ENCODE assay signal across 13 mouse cellular contexts in genomic region chr6:145471638-145472247, GRCm38 (mm10).
DNase-seq lines count a peak whose midpoint lies in the region; ATAC-seq and TF ChIP-seq lines count a peak whose summit lies in the region.
"Had no signal": no experiment of that assay in that cellular context is flagged by ENCODE, and none has a peak within 500 bp of the region (broad histone marks: within the 10 kb centered on the region; RNA-seq: fewer than 3 reads in every experiment).

No protein-coding gene starts in this region.

- WGBS in heart, embryonic 10.5 days = 88% methylated on average over 11 of the region's 11 CpGs
- 50% methylated on average over 11 of the region's 11 CpGs for WGBS in lung, postnatal 0 days
- WGBS in lung, adult 2 months = 59% methylated on average over 11 of the region's 11 CpGs
- WGBS in heart, embryonic 12.5 days = 80% methylated on average over 11 of the region's 11 CpGs

- DNase-seq in heart, embryonic 10.5 days (ENCODE audit: low spot score) = no peak
- DNase-seq in heart, postnatal 14 days = no peak
- DNase-seq in lung, postnatal 0 days (ENCODE audit: low spot score) = peak; percentile 61
- DNase-seq in lung, adult 2 months = no peak
- no peak for DNase-seq in kidney, postnatal 14 days
- DNase-seq: adrenal gland, adult 2 months; B cell, adult 2 months; cerebellum, adult 8-10 months; kidney, postnatal 25 days had no signal

- H3K9ac ChIP-seq in lung, postnatal 0 days (replicated peaks; ENCODE audit: low read depth) = no peak overlapping the region
- H3K9ac ChIP-seq in heart, embryonic 12.5 days = no peak overlapping the region

- peaks cover 29% of the 10 kb centered on the region for H3K4me1 ChIP-seq in heart, embryonic 10.5 days
- peaks cover 7% of the 10 kb centered on the region; the same call in 1 of the 2 replicates for H3K4me1 ChIP-seq in lung, postnatal 0 days (ENCODE audit: insufficient read depth, low read depth, low read length)
- H3K4me1 ChIP-seq in lung, adult 2 months (ENCODE audit: control insufficient read depth, insufficient read depth, low read length) = no peaks in the 10 kb centered on the region
- H3K4me1 ChIP-seq in heart, embryonic 12.5 days (replicated peaks) = peaks cover 12% of the 10 kb centered on the region

- no peaks in the 10 kb centered on the region for H3K36me3 ChIP-seq in heart, embryonic 10.5 days
- H3K36me3 ChIP-seq in lung, postnatal 0 days (ENCODE audit: insufficient read depth, low read length) = no peaks in the 10 kb centered on the region
- H3K36me3 ChIP-seq in heart, embryonic 12.5 days = no peaks in the 10 kb centered on the region

- no peak for TF ChIP-seq POLR2A in lung, adult 2 months (IDR thresholded peaks at IDR 0.05; ENCODE audit: borderline replicate concordance, extremely low read depth, low read depth, low read length)

- TF ChIP-seq EP300 in lung, postnatal 0 days (IDR thresholded peaks at IDR 0.05) = peak; percentile 45; the same call in 1 of the 2 replicates

- H3K4me3 ChIP-seq in heart, embryonic 10.5 days = no peak overlapping the region
- no peak overlapping the region for H3K4me3 ChIP-seq in lung, postnatal 0 days (ENCODE audit: low read depth, low read length)
- no peak overlapping the region for H3K4me3 ChIP-seq in lung, adult 2 months (replicated peaks; ENCODE audit: extremely low read depth, low read depth, low read length)
- H3K4me3 ChIP-seq in heart, embryonic 12.5 days = no peak overlapping the region

- no peaks in the 10 kb centered on the region for H3K27me3 ChIP-seq in heart, embryonic 10.5 days (ENCODE audit: insufficient read depth, poor library complexity, severe bottlenecking)
- H3K27me3 ChIP-seq in lung, postnatal 0 days (replicated peaks; ENCODE audit: insufficient read depth, low read length) = no peaks in the 10 kb centered on the region
- H3K27me3 ChIP-seq in heart, embryonic 12.5 days (replicated peaks) = no peaks in the 10 kb centered on the region

- intact Hi-C loops in heart, postnatal 14 days (cut with DNase I) = no loop called here

- no peak overlapping the region for H3K4me2 ChIP-seq in lung, postnatal 0 days (replicated peaks; ENCODE audit: low read depth, low read length)
- no peak overlapping the region for H3K4me2 ChIP-seq in heart, embryonic 12.5 days
- H3K4me2 ChIP-seq: heart, embryonic 11.5 days had no signal

- no peaks in the 10 kb centered on the region for H3K9me3 ChIP-seq in heart, embryonic 10.5 days
- H3K9me3 ChIP-seq in lung, postnatal 0 days (ENCODE audit: low read length) = no peaks in the 10 kb centered on the region
- no peaks in the 10 kb centered on the region for H3K9me3 ChIP-seq in heart, embryonic 12.5 days (replicated peaks)

- peak; percentile 83 for ATAC-seq in lung, postnatal 0 days
- ATAC-seq in erythroblast, adult 5-6 weeks (replicated peaks; ENCODE audit: low FRiP score, poor library complexity, severe bottlenecking) = peak; percentile 53; the same call in 1 of the 2 replicates
- ATAC-seq in megakaryocyte progenitor cell, adult 5-6 weeks (replicated peaks; ENCODE audit: poor library complexity) = peak; percentile 88
- no peak; the same call in 1 of the 2 replicates for ATAC-seq in heart, embryonic 12.5 days (ENCODE audit: insufficient number of reproducible peaks, low FRiP score)

- peak overlapping the region; percentile 22; the same call in 1 of the 2 replicates for H3K27ac ChIP-seq in heart, embryonic 10.5 days
- no peak overlapping the region for H3K27ac ChIP-seq in lung, postnatal 0 days (ENCODE audit: low read length)
- no peak overlapping the region for H3K27ac ChIP-seq in heart, embryonic 12.5 days (ENCODE audit: poor library complexity, severe bottlenecking)

- peak; percentile 17; the same call in 1 of the 2 replicates for TF ChIP-seq CTCF in lung, postnatal 0 days (IDR thresholded peaks at IDR 0.05)
- TF ChIP-seq CTCF in lung, adult 2 months (IDR thresholded peaks at IDR 0.05; ENCODE audit: insufficient read depth, low read length) = no peak
